Mouse (Mus musculus) gastrocnemius, postnatal 25 days (tissue): ENCODE data around the gene Olfr1279. TPM values are rescaled to one million over a fixed set of nuclear protein-coding genes. Genes with fewer than 3 reads are reported as not detected.
"Not testable (repeated sequence)": the region's sequence is repeated elsewhere in the genome, so short reads cannot be mapped to it uniquely, and the experiment has no call there.

Experiments
- DNase-seq: peaks from one replicate; pipeline ENCODE4 v3.0.0; 2022
- long read RNA-seq, 2 experiments: library from polyadenylated mRNA; stranded (forward); transcript quantifications; one replicate each; pipeline ENCODE4 v2.0.0; 2021
- total RNA-seq, 2 experiments: library from RNA; stranded (reverse); gene quantifications; 1 replicate in 1 of 2; 2 replicates in 1 of 2; pipeline ENCODE4 v1.2.3; 2021

The Olfr1279 gene
- total RNA-seq: not detected
- long read RNA-seq, experiment 1: 0 reads
- long read RNA-seq, experiment 2: 0 reads

DNA sequence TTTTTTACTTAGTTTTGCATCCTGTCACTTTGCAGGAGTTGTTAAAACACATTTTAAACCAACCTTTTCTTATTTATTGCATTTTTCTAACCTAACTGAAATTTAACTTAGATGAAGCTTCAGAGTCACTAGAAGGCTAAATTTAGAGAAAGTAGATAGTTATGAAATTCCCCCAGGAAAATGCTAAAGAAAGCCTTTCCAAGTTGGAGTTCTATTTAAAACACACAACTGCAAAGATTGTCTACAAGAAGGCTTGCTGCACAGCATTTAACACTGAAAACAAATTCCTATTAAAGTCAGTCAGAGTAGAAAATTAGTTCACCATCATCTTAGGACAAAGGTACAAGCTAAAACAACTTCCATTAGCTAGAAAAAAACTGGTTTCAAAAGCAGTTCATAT, at the start of gene Olfr1279:
Gene Olfr1279 (plus strand): TSS at position 262 of the 400 bp plus-strand sequence.
- no peak for DNase-seq

DNA sequence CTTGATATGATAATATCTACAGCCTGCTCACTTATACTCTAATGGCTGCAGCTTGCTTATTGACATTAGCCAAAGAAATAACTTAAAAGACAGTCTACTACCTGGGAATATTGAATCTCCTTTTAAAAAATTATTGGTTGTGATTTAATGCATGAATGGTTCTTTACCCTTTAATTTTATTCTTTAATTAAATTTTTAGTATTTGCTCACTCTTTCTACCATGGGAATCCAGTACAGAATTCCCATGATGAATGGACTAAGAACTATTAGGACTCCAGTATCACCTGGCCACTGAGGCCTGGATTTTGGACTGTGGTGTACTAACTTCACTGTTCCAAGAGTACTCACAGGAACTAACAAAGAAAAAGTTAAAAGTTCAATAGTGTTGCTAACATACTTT, 46.2 kb upstream of the Olfr1279 start, which contains the start of gene Olfr1276:
Gene Olfr1276 (plus strand): TSS at position 301 of the 400 bp plus-strand sequence.
- DNase-seq: no peak

DNA sequence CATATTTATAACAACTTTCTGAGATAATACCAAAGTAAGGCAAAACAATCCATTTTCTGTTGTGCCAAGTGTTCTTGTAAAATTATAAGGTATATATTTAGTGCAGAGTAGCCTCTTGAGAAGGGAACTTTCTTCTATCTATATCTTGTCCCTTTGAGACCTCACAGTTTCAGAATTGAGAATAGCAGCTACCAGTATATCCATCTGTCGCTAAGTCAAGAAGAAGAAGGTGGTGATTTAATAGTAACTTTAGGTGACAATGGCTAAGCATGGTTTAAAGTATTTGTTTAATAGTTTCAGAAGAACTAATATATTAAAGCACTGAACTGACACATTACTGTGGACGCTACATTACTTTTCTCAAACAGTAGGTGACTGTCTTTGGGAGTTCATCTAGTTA, 26.4 kb upstream of the Olfr1279 start, which contains the start of gene Olfr1277:
Gene Olfr1277 (minus strand): TSS at position 101 of the 400 bp plus-strand sequence.
- DNase-seq: no peak

DNA sequence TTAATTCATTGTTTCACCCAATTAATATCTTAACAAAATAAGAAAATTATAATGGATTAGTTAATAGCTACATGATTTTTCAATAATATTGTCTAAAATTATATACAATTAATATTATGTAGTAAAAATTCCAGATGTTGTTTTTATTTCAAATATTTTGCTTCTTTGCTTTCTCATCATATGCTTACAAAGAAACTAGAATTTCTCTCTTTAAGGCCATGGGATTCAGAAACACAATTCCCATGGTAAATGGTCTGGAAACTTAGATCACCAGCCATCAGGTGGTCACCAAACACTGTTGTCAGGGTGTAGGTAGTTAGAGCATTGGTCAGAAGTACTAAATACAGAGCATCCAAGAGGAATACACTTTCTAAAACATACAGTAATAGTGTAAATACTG, 10.6 kb upstream of the Olfr1279 start, which contains the start of gene Olfr1278:
Gene Olfr1278 (plus strand): TSS at position 301 of the 400 bp plus-strand sequence.
- no peak for DNase-seq

GRCm38 (mm10) chr2:111298541-111298940, 1.9 kb upstream of the Olfr1279 start:
- DNase-seq: no peak

GRCm38 (mm10) chr2:111313717-111314116, 13.3 kb downstream of the Olfr1279 start, which contains the start of gene Olfr1280:
Gene Olfr1280, plus strand, starts transcription at chr2:111314017.
- DNase-seq: no peak

- no peak for DNase-seq
Observed at GRCm38 (mm10) chr2:111326220-111326619, 25.8 kb downstream of the Olfr1279 start, which contains the start of gene Olfr1281. Gene Olfr1281, plus strand, starts transcription at chr2:111326520.

- not testable (repeated sequence) for DNase-seq
Observed at GRCm38 (mm10) chr2:111333721-111334120, 33.3 kb downstream of the Olfr1279 start.

DNA sequence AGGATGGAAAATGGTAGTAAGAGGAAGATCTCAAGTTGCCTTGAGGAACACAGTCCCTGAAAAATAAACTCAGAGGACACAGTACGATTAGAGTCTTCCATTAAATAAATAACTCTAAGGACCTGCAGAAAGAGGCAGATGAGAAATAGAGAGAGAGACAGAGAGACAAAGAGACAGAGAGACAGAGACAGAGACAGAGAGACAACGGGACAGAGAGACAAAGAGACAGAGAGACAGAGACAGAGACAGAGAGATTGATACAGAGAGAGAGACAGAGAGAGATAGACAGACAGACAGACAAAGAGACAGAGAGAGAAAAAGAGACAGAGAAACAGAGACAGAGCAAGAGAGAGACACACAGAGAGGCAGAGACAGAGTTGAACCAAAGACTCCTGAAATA, 35.5 kb downstream of the Olfr1279 start, which contains the start of gene Olfr1282:
Gene Olfr1282 (minus strand): TSS at position 101 of the 400 bp plus-strand sequence.
- no peak for DNase-seq

Other genes with a start within 250 kb of the Olfr1279 start
- gene Gm13941, start 194.7 kb upstream of the Olfr1279 start, total RNA-seq: not detected
- not detected for gene Gm15130, start 147.7 kb upstream of the Olfr1279 start, total RNA-seq
- gene 4930430A15Rik, start 71.0 kb upstream of the Olfr1279 start, total RNA-seq: not detected
- not detected for gene Olfr1275, start 65.3 kb upstream of the Olfr1279 start, total RNA-seq
- gene Olfr1276, start 46.1 kb upstream of the Olfr1279 start, total RNA-seq: not detected
- gene Olfr1277, start 26.5 kb upstream of the Olfr1279 start, total RNA-seq: not detected
- gene Olfr1278, start 10.5 kb upstream of the Olfr1279 start, total RNA-seq: not detected
- not detected for gene Olfr1280, start 13.4 kb downstream of the Olfr1279 start, total RNA-seq
- gene Olfr1281, start 25.9 kb downstream of the Olfr1279 start, total RNA-seq: not detected
- gene Olfr1282, start 35.4 kb downstream of the Olfr1279 start, total RNA-seq: not detected
- not detected for gene Olfr1283, start 66.2 kb downstream of the Olfr1279 start, total RNA-seq
- not detected for gene Olfr1284, start 74.9 kb downstream of the Olfr1279 start, total RNA-seq
- gene Olfr1286, start 122.5 kb downstream of the Olfr1279 start, total RNA-seq: not detected
- not detected for gene Olfr1287, start 148.5 kb downstream of the Olfr1279 start, total RNA-seq
- gene Olfr1288, start 173.5 kb downstream of the Olfr1279 start, total RNA-seq: not detected
- gene Olfr1289, start 180.2 kb downstream of the Olfr1279 start, total RNA-seq: not detected
- not detected for gene Olfr1290, start 193.2 kb downstream of the Olfr1279 start, total RNA-seq
- gene Olfr1291-ps1, start 196.5 kb downstream of the Olfr1279 start, total RNA-seq: not detected
- not detected for gene Olfr1293-ps, start 224.6 kb downstream of the Olfr1279 start, total RNA-seq
- not detected for gene Olfr1294, start 239.7 kb downstream of the Olfr1279 start, total RNA-seq